Mouse (Mus musculus) MEL (cell line): ENCODE measurements around the gene Dhodh.
A peak's percentile ranks its signal among the peaks of the same experiment; 100 is the strongest.

Source experiments
- CTCF ChIP-seq, 3 experiments: IDR thresholded peaks in 2 of 3; conservative IDR thresholded peaks in 1 of 3; 2 replicates each; pipeline ENCODE4 v1.5.1; 2011 to 2012; ENCODE audit warnings: low read length in 3 of 3, low read depth in 2 of 3, mild to moderate bottlenecking in 2 of 3, improper control_type of control experiment in 1 of 3, inconsistent platforms in 1 of 3, mixed read lengths in 1 of 3, moderate library complexity in 1 of 3; ENCODE audit not compliant: control insufficient read depth in 1 of 3, insufficient read depth in 1 of 3, poor library complexity in 1 of 3, severe bottlenecking in 1 of 3
- KAT2A ChIP-seq: conservative IDR thresholded peaks from 2 replicates; pipeline ENCODE4 v1.6.1; 2012; ENCODE audit warnings: low read depth, low read length, improper control_type of control experiment, inconsistent platforms
- MAFK ChIP-seq: IDR thresholded peaks from 2 replicates; pipeline ENCODE4 v1.6.1; 2011; ENCODE audit warnings: low read depth, mild to moderate bottlenecking, low read length, improper control_type of control experiment, borderline replicate concordance
- MEF2A ChIP-seq: IDR thresholded peaks from 2 replicates; pipeline ENCODE4 v1.6.1; 2014; ENCODE audit warnings: low read depth, mild to moderate bottlenecking, inconsistent platforms, low read length, improper control_type of control experiment; ENCODE audit not compliant: poor library complexity, insufficient replicate concordance, severe bottlenecking; ENCODE audit errors: extremely low read depth
- POLR2A ChIP-seq, 2 experiments: IDR thresholded peaks; 2 replicates each; pipeline ENCODE4 v1.6.1; 2011 to 2012; ENCODE audit warnings: low read length in 2 of 2, mild to moderate bottlenecking in 2 of 2, control low read depth in 1 of 2, improper control_type of control experiment in 1 of 2, low read depth in 1 of 2, moderate library complexity in 1 of 2; ENCODE audit not compliant: control insufficient read depth in 1 of 2, insufficient read depth in 1 of 2, poor library complexity in 1 of 2
- TCF12 ChIP-seq: IDR thresholded peaks from 2 replicates; pipeline ENCODE4 v1.6.1; 2014; ENCODE audit warnings: low read depth, mild to moderate bottlenecking, inconsistent platforms, low read length, improper control_type of control experiment, moderate library complexity
- ZC3H11A ChIP-seq: IDR thresholded peaks from 2 replicates; pipeline ENCODE4 v1.6.1; 2012; ENCODE audit warnings: low read depth, mild to moderate bottlenecking, inconsistent platforms, low read length, improper control_type of control experiment
- ZKSCAN1 ChIP-seq: IDR thresholded peaks from 2 replicates; pipeline ENCODE4 v1.6.1; 2012; ENCODE audit warnings: low read depth, mild to moderate bottlenecking, inconsistent platforms, low read length, improper control_type of control experiment, moderate library complexity

- TF ChIP-seq CTCF (IDR thresholded peaks at IDR 0.05 in 2 of 3, conservative IDR thresholded peaks at IDR 0.05 in 1 of 3; ENCODE audit: control insufficient read depth in 1 of 3, insufficient read depth in 1 of 3, low read depth in 2 of 3, low read length in 3 of 3, poor library complexity in 1 of 3, severe bottlenecking in 1 of 3) (no peak), MEF2A (no peak), POLR2A (IDR thresholded peaks at IDR 0.05; ENCODE audit: control insufficient read depth in 1 of 2, insufficient read depth in 1 of 2, low read depth in 1 of 2, low read length in 2 of 2, poor library complexity in 1 of 2) (no peak), TCF12 (peak; percentile 60), ZKSCAN1 (no peak), KAT2A (no peak), ZC3H11A (no peak), MAFK (no peak)
These were observed 655 bp upstream of the Dhodh start for GRCm38 (mm10) chr8:109609153-109609502.
